9 mouse cellular contexts compared by ENCODE assay signal in genomic region chr10:24961112-24961511, GRCm38 (mm10). TPM values are rescaled to one million over a fixed set of nuclear protein-coding genes. Genes with fewer than 3 reads are reported as not detected.
DNase-seq lines count a peak whose midpoint lies in the region; ATAC-seq and TF ChIP-seq lines count a peak whose summit lies in the region.
"Had no signal": no experiment of that assay in that cellular context is flagged by ENCODE, and none has a peak within 500 bp of the region (broad histone marks: within the 10 kb centered on the region; RNA-seq: fewer than 3 reads in every experiment).

No protein-coding gene starts in this region.

- TF ChIP-seq CTCF in lung, postnatal 0 days (IDR thresholded peaks at IDR 0.05): peak; percentile 61

- no peaks in the 10 kb centered on the region for H3K9me3 ChIP-seq in embryonic facial prominence, embryonic 11.5 days (replicated peaks; ENCODE audit: control insufficient read depth, low read length)
- no peaks in the 10 kb centered on the region for H3K9me3 ChIP-seq in embryonic facial prominence, embryonic 10.5 days
- H3K9me3 ChIP-seq in lung, postnatal 0 days (ENCODE audit: low read length): no peaks in the 10 kb centered on the region
- no peaks in the 10 kb centered on the region for H3K9me3 ChIP-seq in hindbrain, embryonic 12.5 days (replicated peaks)
- H3K9me3 ChIP-seq in heart, embryonic 12.5 days (replicated peaks): no peaks in the 10 kb centered on the region

- no peaks in the 10 kb centered on the region for H3K36me3 ChIP-seq in embryonic facial prominence, embryonic 11.5 days (replicated peaks; ENCODE audit: control insufficient read depth, insufficient read depth, low read depth, low read length)
- no peaks in the 10 kb centered on the region for H3K36me3 ChIP-seq in embryonic facial prominence, embryonic 10.5 days (replicated peaks)
- H3K36me3 ChIP-seq in lung, postnatal 0 days (ENCODE audit: insufficient read depth, low read length): no peaks in the 10 kb centered on the region
- no peaks in the 10 kb centered on the region for H3K36me3 ChIP-seq in hindbrain, embryonic 12.5 days
- H3K36me3 ChIP-seq in splenic B cell, adult 2 months (ENCODE audit: control insufficient read depth, insufficient read depth, low read length, poor library complexity, severe bottlenecking): no peaks in the 10 kb centered on the region
- H3K36me3 ChIP-seq in heart, embryonic 12.5 days: no peaks in the 10 kb centered on the region

- H3K4me3 ChIP-seq in embryonic facial prominence, embryonic 11.5 days (ENCODE audit: low read depth, low read length): no peak overlapping the region
- H3K4me3 ChIP-seq in embryonic facial prominence, embryonic 10.5 days: no peak overlapping the region
- H3K4me3 ChIP-seq in lung, postnatal 0 days (ENCODE audit: low read depth, low read length): no peak overlapping the region
- H3K4me3 ChIP-seq in hindbrain, embryonic 12.5 days: no peak overlapping the region
- no peak overlapping the region for H3K4me3 ChIP-seq in heart, embryonic 12.5 days
- H3K4me3 ChIP-seq: myocyte had no signal

- no peak for ATAC-seq in embryonic facial prominence, embryonic 11.5 days (replicated peaks; ENCODE audit: insufficient number of reproducible peaks, low FRiP score, low TSS enrichment, low read depth)
- ATAC-seq in lung, postnatal 0 days: peak; percentile 32; the same call in 1 of the 2 replicates
- peak; percentile 71; the same call in 1 of the 2 replicates for ATAC-seq in hindbrain, embryonic 12.5 days (ENCODE audit: low FRiP score)
- ATAC-seq in heart, embryonic 12.5 days (ENCODE audit: insufficient number of reproducible peaks, low FRiP score): no peak

- no peaks in the 10 kb centered on the region for H3K4me1 ChIP-seq in embryonic facial prominence, embryonic 11.5 days (ENCODE audit: control insufficient read depth, insufficient read depth, low read length)
- peaks cover 12% of the 10 kb centered on the region for H3K4me1 ChIP-seq in embryonic facial prominence, embryonic 10.5 days
- peaks cover 5% of the 10 kb centered on the region; the same call in 1 of the 2 replicates for H3K4me1 ChIP-seq in lung, postnatal 0 days (ENCODE audit: insufficient read depth, low read depth, low read length)
- H3K4me1 ChIP-seq in hindbrain, embryonic 12.5 days: peaks cover 5% of the 10 kb centered on the region; the same call in 1 of the 2 replicates
- H3K4me1 ChIP-seq in heart, embryonic 12.5 days (replicated peaks): peaks cover 16% of the 10 kb centered on the region

- peak; percentile 63 for DNase-seq in embryonic facial prominence, embryonic 11.5 days (ENCODE audit: low spot score)
- DNase-seq in embryonic facial prominence, embryonic 10.5 days (ENCODE audit: low spot score): no peak
- DNase-seq in lung, postnatal 0 days (ENCODE audit: low spot score): peak; percentile 72
- no peak for DNase-seq in lung, postnatal 4 days
- DNase-seq in splenic B cell, adult 2 months (ENCODE audit: low read depth, low spot score): peak; percentile 42
- no peak for DNase-seq in right cerebral cortex, postnatal 14 days

- no peak for TF ChIP-seq EP300 in lung, postnatal 0 days (IDR thresholded peaks at IDR 0.05)

- H3K27me3 ChIP-seq in embryonic facial prominence, embryonic 11.5 days (ENCODE audit: control insufficient read depth, insufficient read depth, low read length): no peaks in the 10 kb centered on the region
- 0 out of 2 replicates have a peak, but pooled peaks cover 4% of the 10 kb centered on the region for H3K27me3 ChIP-seq in embryonic facial prominence, embryonic 10.5 days (replicated peaks; ENCODE audit: low read depth, poor library complexity, severe bottlenecking)
- H3K27me3 ChIP-seq in lung, postnatal 0 days (replicated peaks; ENCODE audit: insufficient read depth, low read length): no peaks in the 10 kb centered on the region
- H3K27me3 ChIP-seq in hindbrain, embryonic 12.5 days: no peaks in the 10 kb centered on the region
- no peaks in the 10 kb centered on the region for H3K27me3 ChIP-seq in splenic B cell, adult 2 months (ENCODE audit: control insufficient read depth, insufficient read depth, low read length, poor library complexity, severe bottlenecking)
- H3K27me3 ChIP-seq in heart, embryonic 12.5 days (replicated peaks): no peaks in the 10 kb centered on the region; the same call in 1 of the 2 replicates

- H3K4me2 ChIP-seq in embryonic facial prominence, embryonic 11.5 days (ENCODE audit: low read depth, low read length): no peak overlapping the region
- H3K4me2 ChIP-seq in lung, postnatal 0 days (replicated peaks; ENCODE audit: low read depth, low read length): no peak overlapping the region
- H3K4me2 ChIP-seq in hindbrain, embryonic 12.5 days (replicated peaks): no peak overlapping the region
- H3K4me2 ChIP-seq in heart, embryonic 12.5 days: no peak overlapping the region

- WGBS in embryonic facial prominence, embryonic 11.5 days: 42% methylated on average over 2 of the region's 2 CpGs
- WGBS in embryonic facial prominence, embryonic 10.5 days: 39% methylated on average over 2 of the region's 2 CpGs
- 38% methylated on average over 2 of the region's 2 CpGs for WGBS in lung, postnatal 0 days
- 48% methylated on average over 2 of the region's 2 CpGs for WGBS in hindbrain, embryonic 12.5 days
- WGBS in heart, embryonic 12.5 days: 46% methylated on average over 2 of the region's 2 CpGs

- H3K9ac ChIP-seq in embryonic facial prominence, embryonic 11.5 days (replicated peaks; ENCODE audit: low read length): no peak overlapping the region
- no peak overlapping the region for H3K9ac ChIP-seq in lung, postnatal 0 days (replicated peaks; ENCODE audit: low read depth)
- H3K9ac ChIP-seq in hindbrain, embryonic 12.5 days: no peak overlapping the region
- H3K9ac ChIP-seq in heart, embryonic 12.5 days: no peak overlapping the region

- no peak overlapping the region for H3K27ac ChIP-seq in embryonic facial prominence, embryonic 11.5 days (replicated peaks; ENCODE audit: low read depth, low read length)
- H3K27ac ChIP-seq in embryonic facial prominence, embryonic 10.5 days (replicated peaks): no peak overlapping the region
- H3K27ac ChIP-seq in lung, postnatal 0 days (ENCODE audit: low read length): no peak overlapping the region
- H3K27ac ChIP-seq in hindbrain, embryonic 12.5 days: no peak overlapping the region
- H3K27ac ChIP-seq in heart, embryonic 12.5 days (ENCODE audit: poor library complexity, severe bottlenecking): no peak overlapping the region

RNA-seq across cellular contexts. Expression of gene Arg1, which starts 33.8 kb away (rescaled TPM):
- polyA plus RNA-seq in embryonic facial prominence, embryonic 11.5 days (2014; fragmentation: Nextera tagmentation; extraction: Ambion mirVana): 8.6 and 9.1 TPM in 2 replicates
- polyA plus RNA-seq in embryonic facial prominence, embryonic 10.5 days (2016; fragmentation: Nextera tagmentation; extraction: Ambion mirVana): 6.9 and 7.4 TPM in 2 replicates
- polyA plus RNA-seq in lung, postnatal 0 days (2015; fragmentation: Nextera tagmentation; extraction: Ambion mirVana): 4.9 and 8.4 TPM in 2 replicates
- polyA plus RNA-seq in hindbrain, embryonic 12.5 days (2016; fragmentation: Nextera tagmentation; extraction: Ambion mirVana): 2.7 and 3.4 TPM in 2 replicates
- polyA plus RNA-seq in heart, embryonic 12.5 days (2016; fragmentation: Nextera tagmentation; extraction: Ambion mirVana): 0.41 and 0.54 TPM in 2 replicates
- polyA plus RNA-seq: myocyte had no signal

Comparison
In these comparisons a context has a peak if more than half of its experiments do, and no peak if none do; other contexts are left out.
1. DNase-seq: peak in embryonic facial prominence, embryonic 11.5 days (single experiment), lung, postnatal 0 days (single experiment) and splenic B cell, adult 2 months (single experiment); none in embryonic facial prominence, embryonic 10.5 days (single experiment), lung, postnatal 4 days (0 of 2) and right cerebral cortex, postnatal 14 days (single experiment).
2. ATAC-seq: peak in lung, postnatal 0 days (single experiment) and hindbrain, embryonic 12.5 days (single experiment); none in embryonic facial prominence, embryonic 11.5 days (single experiment) and heart, embryonic 12.5 days (single experiment).